Mouse (Mus musculus) cerebellum, postnatal 36 days (tissue): ENCODE results near the gene Zscan10.
"Not testable (repeated sequence)": the region's sequence is repeated elsewhere in the genome, so short reads cannot be mapped to it uniquely, and the experiment has no call there.

Experiments used
- DNase-seq, 2 experiments: peaks; one replicate each; pipeline ENCODE4 v3.0.0; 2021 to 2022; ENCODE audit warnings: mixed read lengths in 2 of 2

Gene Zscan10

GRCm38 (mm10) chr17:23592208-23592925, 8.3 kb upstream of the Zscan10 start:
- peak; percentile 99 to 100 for DNase-seq

- no peak for DNase-seq
Measured at GRCm38 (mm10) chr17:23592926-23593300, 7.7 kb upstream of the Zscan10 start.

GRCm38 (mm10) chr17:23595139-23595538, 5.5 kb upstream of the Zscan10 start:
- DNase-seq = not testable (repeated sequence)

GRCm38 (mm10) chr17:23598582-23599552, 1.8 kb upstream of the Zscan10 start, which contains the start of gene Zfp13:
Gene Zfp13 (minus strand): TSS chr17:23599487.
- peak; percentile 57 to 59 for DNase-seq

- DNase-seq = no peak
Measured at GRCm38 (mm10) chr17:23599605-23600063, 1.0 kb upstream of the Zscan10 start.

GRCm38 (mm10) chr17:23601836-23602585, 1.4 kb downstream of the Zscan10 start:
- no peak for DNase-seq

GRCm38 (mm10) chr17:23603077-23603476, 2.4 kb downstream of the Zscan10 start:
- DNase-seq = no peak

- no peak for DNase-seq
Measured at GRCm38 (mm10) chr17:23603542-23603941, 2.9 kb downstream of the Zscan10 start.

- DNase-seq = no peak
Measured at GRCm38 (mm10) chr17:23604394-23604793, 3.7 kb downstream of the Zscan10 start.

- no peak for DNase-seq
Measured at GRCm38 (mm10) chr17:23605220-23605619, 4.6 kb downstream of the Zscan10 start.

- DNase-seq = peak; percentile 54 to 56
Measured at GRCm38 (mm10) chr17:23609612-23610011, 9.0 kb downstream of the Zscan10 start.

- peak; percentile 73 to 77 for DNase-seq
Measured at GRCm38 (mm10) chr17:23610361-23610800, 9.7 kb downstream of the Zscan10 start.

GRCm38 (mm10) chr17:23617087-23617486, 16.4 kb downstream of the Zscan10 start:
- DNase-seq = no peak

- no peak for DNase-seq
Measured at GRCm38 (mm10) chr17:23620351-23620750, 19.7 kb downstream of the Zscan10 start.

- DNase-seq = no peak
Measured at GRCm38 (mm10) chr17:23627813-23628212, 27.2 kb downstream of the Zscan10 start.

- DNase-seq = peak; percentile 74 to 82
Measured at GRCm38 (mm10) chr17:23630195-23631020, 29.8 kb downstream of the Zscan10 start.

- DNase-seq = no peak
Measured at GRCm38 (mm10) chr17:23631241-23631640, 30.6 kb downstream of the Zscan10 start.

GRCm38 (mm10) chr17:23644613-23645495, 44.2 kb downstream of the Zscan10 start, which contains the start of gene Mmp25:
Gene Mmp25 (minus strand): TSS chr17:23645277.
- DNase-seq = no peak

GRCm38 (mm10) chr17:23645894-23646293, 45.2 kb downstream of the Zscan10 start:
- no peak for DNase-seq

GRCm38 (mm10) chr17:23651363-23651762, 50.7 kb downstream of the Zscan10 start:
- no peak for DNase-seq

- DNase-seq = no peak
Measured at GRCm38 (mm10) chr17:23653324-23653723, 52.7 kb downstream of the Zscan10 start.
